Comparison of ENCODE assay signal across 9 mouse cellular contexts in genomic region chr4:59439960-59440359, GRCm38 (mm10). TPM values are rescaled to one million over a fixed set of nuclear protein-coding genes. Genes with fewer than 3 reads are reported as not detected.
A peak's percentile ranks its signal among the peaks of the same experiment; 100 is the strongest.
DNase-seq lines count a peak whose midpoint lies in the region; ATAC-seq and TF ChIP-seq lines count a peak whose summit lies in the region.
"Had no signal": no experiment of that assay in that cellular context is flagged by ENCODE, and none has a peak within 500 bp of the region (broad histone marks: within the 10 kb centered on the region; RNA-seq: fewer than 3 reads in every experiment).

No protein-coding gene starts in this region.

- no peaks in the 10 kb centered on the region for H3K36me3 ChIP-seq in intestine, postnatal 0 days (ENCODE audit: control insufficient read depth, insufficient read depth)
- no peaks in the 10 kb centered on the region for H3K36me3 ChIP-seq in hindbrain, embryonic 13.5 days

- no peak overlapping the region for H3K4me3 ChIP-seq in intestine, postnatal 0 days (ENCODE audit: low read depth, low read length)
- no peak overlapping the region for H3K4me3 ChIP-seq in hindbrain, embryonic 13.5 days

- H3K27ac ChIP-seq in intestine, postnatal 0 days (ENCODE audit: low read depth, low read length): peak overlapping the region; percentile 90
- H3K27ac ChIP-seq in hindbrain, embryonic 13.5 days: no peak overlapping the region

- peak; percentile 85 for ATAC-seq in intestine, postnatal 0 days
- ATAC-seq in hindbrain, embryonic 13.5 days (ENCODE audit: low FRiP score): no peak

- no peaks in the 10 kb centered on the region for H3K9me3 ChIP-seq in intestine, postnatal 0 days (ENCODE audit: control insufficient read depth)
- H3K9me3 ChIP-seq in hindbrain, embryonic 13.5 days: no peaks in the 10 kb centered on the region

- 38% methylated on average over 2 of the region's 2 CpGs for WGBS in intestine, postnatal 0 days
- 46% methylated on average over 2 of the region's 2 CpGs for WGBS in hindbrain, embryonic 13.5 days

- DNase-seq in embryo, embryonic 10.5 days (ENCODE audit: low spot score): peak; percentile 15
- DNase-seq in embryo, embryonic 10 days (ENCODE audit: low spot score): no peak
- peak; percentile 48 for DNase-seq in A20 (ENCODE audit: low read depth, low spot score)
- peak; percentile 67 for DNase-seq in lung, postnatal 36 days
- no peak for DNase-seq in layer of hippocampus, adult 11-12 months (ENCODE audit: low spot score)
- DNase-seq in retina, postnatal 1 day: no peak
- DNase-seq: thymus, postnatal 4 days had no signal

- no peak overlapping the region for H3K9ac ChIP-seq in intestine, postnatal 0 days (ENCODE audit: low read depth, low read length)
- H3K9ac ChIP-seq in hindbrain, embryonic 13.5 days: no peak overlapping the region

- peaks cover 7% of the 10 kb centered on the region; the same call in 1 of the 2 replicates for H3K4me1 ChIP-seq in intestine, postnatal 0 days (replicated peaks; ENCODE audit: control insufficient read depth, insufficient read depth, low read length)
- peaks cover 13% of the 10 kb centered on the region for H3K4me1 ChIP-seq in hindbrain, embryonic 13.5 days (replicated peaks)

- TF ChIP-seq CTCF in intestine, postnatal 0 days (IDR thresholded peaks at IDR 0.05; ENCODE audit: low read depth): 0 out of 2 replicates have a peak, but pooled peaks have one; percentile 20

- peak overlapping the region; percentile 17; the same call in 1 of the 2 replicates for H3K4me2 ChIP-seq in intestine, postnatal 0 days (replicated peaks; ENCODE audit: low read depth)
- H3K4me2 ChIP-seq in hindbrain, embryonic 13.5 days: no peak overlapping the region

- H3K27me3 ChIP-seq in intestine, postnatal 0 days (replicated peaks; ENCODE audit: control insufficient read depth, insufficient read depth, low read length): no peaks in the 10 kb centered on the region
- peaks cover 46% of the 10 kb centered on the region for H3K27me3 ChIP-seq in hindbrain, embryonic 13.5 days

RNA-seq across cellular contexts. Expression of gene Susd1, which starts 1.5 kb away (rescaled TPM):
- polyA plus RNA-seq in intestine, postnatal 0 days (2015; fragmentation: Nextera tagmentation; extraction: Ambion mirVana): 5.0 and 5.9 TPM in 2 replicates
- 1.3 and 1.5 TPM in 2 replicates for polyA plus RNA-seq in hindbrain, embryonic 13.5 days (2015; fragmentation: Nextera tagmentation; extraction: Ambion mirVana)

Comparison
In these comparisons a context has a peak if more than half of its experiments do, and no peak if none do; other contexts are left out.
1. DNase-seq: peak in embryo, embryonic 10.5 days (single experiment), A20 (single experiment) and lung, postnatal 36 days (single experiment); none in embryo, embryonic 10 days (single experiment), layer of hippocampus, adult 11-12 months (single experiment) and retina, postnatal 1 day (single experiment).